Mouse (Mus musculus): ENCODE measurements at regions not wholly inside any gene's neighbourhood (a gene's known extent, or its start where the extent isn't known, plus 50 kb on each side); places are given as distances from the start of the nearest gene placed in this dataset.
"Not testable (repeated sequence)": the region's sequence is repeated elsewhere in the genome, so short reads cannot be mapped to it uniquely, and the experiment has no call there.

- DNase-seq (ENCODE audit: low spot score), result not testable (repeated sequence)
These were observed 475.7 kb upstream of the Gulo start for GRCm38 (mm10) chr14:66484751-66485150.

GRCm38 (mm10) chr14:66479181-66479580, 470.2 kb upstream of the Gulo start:
- no peak for DNase-seq (ENCODE audit: low spot score)

GRCm38 (mm10) chr14:66478562-66478961, 469.6 kb upstream of the Gulo start:
- no peak for DNase-seq (ENCODE audit: low spot score)

- peak; percentile 8 for DNase-seq (ENCODE audit: low spot score)
These were observed 466.0 kb upstream of the Gulo start for GRCm38 (mm10) chr14:66475026-66475425.

GRCm38 (mm10) chr14:66473251-66473550, 464.2 kb upstream of the Gulo start:
- no peak for DNase-seq (ENCODE audit: low spot score)

- no peak for DNase-seq (ENCODE audit: low spot score)
These were observed 463.7 kb upstream of the Gulo start for GRCm38 (mm10) chr14:66472537-66473250.

- DNase-seq (ENCODE audit: low spot score), result no peak
These were observed 453.1 kb upstream of the Gulo start for GRCm38 (mm10) chr14:66462081-66462480.

GRCm38 (mm10) chr14:66460795-66461194, 451.8 kb upstream of the Gulo start:
- no peak for DNase-seq (ENCODE audit: low spot score)

- no peak for DNase-seq (ENCODE audit: low spot score)
These were observed 449.7 kb upstream of the Gulo start for GRCm38 (mm10) chr14:66458696-66459095.

GRCm38 (mm10) chr14:66457300-66457699, 448.3 kb upstream of the Gulo start:
- DNase-seq (ENCODE audit: low spot score), result no peak

- DNase-seq (ENCODE audit: low spot score), result no peak
These were observed 443.8 kb upstream of the Gulo start for GRCm38 (mm10) chr14:66452828-66453227.

GRCm38 (mm10) chr14:66450351-66450750, 441.3 kb upstream of the Gulo start:
- DNase-seq (ENCODE audit: low spot score), result no peak

- DNase-seq (ENCODE audit: low spot score), result no peak
These were observed 433.6 kb upstream of the Gulo start for GRCm38 (mm10) chr14:66442576-66442975.

- DNase-seq (ENCODE audit: low spot score), result peak; percentile 26
These were observed 432.8 kb upstream of the Gulo start for GRCm38 (mm10) chr14:66441825-66442224.

GRCm38 (mm10) chr14:66438572-66438971, 429.6 kb upstream of the Gulo start:
- DNase-seq (ENCODE audit: low spot score), result no peak

GRCm38 (mm10) chr14:66438001-66438400, 429.0 kb upstream of the Gulo start:
- DNase-seq (ENCODE audit: low spot score), result no peak

GRCm38 (mm10) chr14:66431630-66432029, 422.6 kb upstream of the Gulo start:
- no peak for DNase-seq (ENCODE audit: low spot score)

- no peak for DNase-seq (ENCODE audit: low spot score)
These were observed 415.1 kb upstream of the Gulo start for GRCm38 (mm10) chr14:66424141-66424540.
